ENCODE assay signal across 13 mouse cellular contexts in the genomic region with DNA sequence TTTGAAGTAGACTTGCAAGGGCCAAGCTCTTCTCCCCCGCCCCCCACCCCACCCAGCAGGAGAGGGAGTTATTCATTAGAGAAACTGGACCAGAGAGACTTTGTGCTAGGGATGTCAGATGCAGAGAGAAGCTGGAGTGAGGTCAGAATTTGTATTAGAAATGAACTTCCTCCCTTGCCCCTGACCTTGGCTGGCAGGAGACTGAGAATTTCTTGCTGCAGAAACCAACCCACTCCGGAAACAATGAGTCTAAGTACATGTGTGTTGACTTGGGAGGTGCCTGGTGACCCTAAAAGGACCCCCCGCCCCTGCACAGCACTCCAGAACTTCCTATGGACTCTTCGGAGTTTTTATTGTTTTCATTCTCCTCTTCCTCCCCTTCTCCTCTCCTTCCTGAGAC.
A peak's percentile ranks its signal among the peaks of the same experiment; 100 is the strongest.
DNase-seq lines count a peak whose midpoint lies in the region; ATAC-seq lines count a peak whose summit lies in the region.
"Had no signal": no experiment of that assay in that cellular context is flagged by ENCODE, and none has a peak within 500 bp of the region (broad histone marks: within the 10 kb centered on the region; RNA-seq: fewer than 3 reads in every experiment).

No protein-coding gene starts in this region.

- no peak overlapping the region for H3K4me2 ChIP-seq in heart, embryonic 11.5 days
- no peak overlapping the region for H3K4me2 ChIP-seq in midbrain, embryonic 15.5 days
- H3K4me2 ChIP-seq in kidney, embryonic 14.5 days (replicated peaks; ENCODE audit: low read depth, low read length): no peak overlapping the region
- H3K4me2 ChIP-seq: liver, embryonic 15.5 days had no signal

- no peak; the same call in 1 of the 2 replicates for ATAC-seq in heart, embryonic 11.5 days (replicated peaks; ENCODE audit: insufficient number of reproducible peaks, low FRiP score, low TSS enrichment)
- no peak for ATAC-seq in midbrain, embryonic 15.5 days (replicated peaks)
- ATAC-seq in kidney, embryonic 14.5 days (ENCODE audit: low FRiP score, low TSS enrichment): no peak
- ATAC-seq: hindbrain, embryonic 16.5 days had no signal

- no peaks in the 10 kb centered on the region for H3K9me3 ChIP-seq in heart, embryonic 11.5 days (replicated peaks; ENCODE audit: control insufficient read depth, low read length)
- H3K9me3 ChIP-seq in midbrain, embryonic 10.5 days (replicated peaks): no peaks in the 10 kb centered on the region
- H3K9me3 ChIP-seq in midbrain, embryonic 15.5 days: no peaks in the 10 kb centered on the region
- no peaks in the 10 kb centered on the region for H3K9me3 ChIP-seq in kidney, embryonic 14.5 days (ENCODE audit: control insufficient read depth, low read length)
- H3K9me3 ChIP-seq: liver, embryonic 15.5 days had no signal

- DNase-seq in heart, adult 9 months (ENCODE audit: low spot score in 2 of 2): no peak
- DNase-seq in midbrain, embryonic 10.5 days (ENCODE audit: low spot score): no peak
- peak; percentile 62 for DNase-seq in yolk sac, embryonic 10.5 days (ENCODE audit: low spot score)
- no peak for DNase-seq in spleen, postnatal 14 days (ENCODE audit: low spot score in 2 of 2)
- DNase-seq in testis, postnatal 10 days (ENCODE audit: low spot score): no peak
- DNase-seq: cerebellum, postnatal 25 days; gastrocnemius, postnatal 25 days had no signal

- H3K36me3 ChIP-seq in heart, embryonic 11.5 days (ENCODE audit: control insufficient read depth, insufficient read depth, low read length): no peaks in the 10 kb centered on the region
- no peaks in the 10 kb centered on the region for H3K36me3 ChIP-seq in midbrain, embryonic 10.5 days
- no peaks in the 10 kb centered on the region for H3K36me3 ChIP-seq in midbrain, embryonic 15.5 days (replicated peaks)
- H3K36me3 ChIP-seq in kidney, embryonic 14.5 days (ENCODE audit: control insufficient read depth, insufficient read depth, low read length): no peaks in the 10 kb centered on the region
- H3K36me3 ChIP-seq: liver, embryonic 15.5 days had no signal

- no peak overlapping the region for H3K4me3 ChIP-seq in heart, embryonic 11.5 days (ENCODE audit: low read depth, low read length)
- H3K4me3 ChIP-seq in midbrain, embryonic 10.5 days: no peak overlapping the region
- H3K4me3 ChIP-seq in midbrain, embryonic 15.5 days: no peak overlapping the region
- H3K4me3 ChIP-seq in kidney, embryonic 14.5 days (ENCODE audit: low read length): no peak overlapping the region
- H3K4me3 ChIP-seq: left cerebral cortex, adult 2 months; liver, embryonic 15.5 days had no signal

- peak overlapping the region; percentile 46 for H3K27ac ChIP-seq in heart, embryonic 11.5 days (ENCODE audit: low read depth, low read length)
- H3K27ac ChIP-seq in midbrain, embryonic 10.5 days (replicated peaks): 0 out of 2 replicates have a peak overlapping the region, but pooled peaks have one; percentile 23
- H3K27ac ChIP-seq in midbrain, embryonic 15.5 days: no peak overlapping the region
- peak overlapping the region; percentile 25; the same call in 1 of the 2 replicates for H3K27ac ChIP-seq in kidney, embryonic 14.5 days (ENCODE audit: low read depth, low read length)
- H3K27ac ChIP-seq: left cerebral cortex, adult 2 months; liver, embryonic 15.5 days had no signal

- H3K4me1 ChIP-seq in heart, embryonic 11.5 days (ENCODE audit: control insufficient read depth, insufficient read depth, low read length): peaks cover 16% of the 10 kb centered on the region
- H3K4me1 ChIP-seq in midbrain, embryonic 10.5 days: peaks cover 42% of the 10 kb centered on the region
- peaks cover 21% of the 10 kb centered on the region for H3K4me1 ChIP-seq in midbrain, embryonic 15.5 days
- peaks cover 21% of the 10 kb centered on the region for H3K4me1 ChIP-seq in kidney, embryonic 14.5 days (ENCODE audit: control insufficient read depth, insufficient read depth, low read length)

- WGBS in heart, embryonic 11.5 days (ENCODE audit: insufficient replicate concordance): 54% methylated on average over 4 of the region's 4 CpGs
- WGBS in midbrain, embryonic 10.5 days: 64% methylated on average over 4 of the region's 4 CpGs
- 58% methylated on average over 4 of the region's 4 CpGs for WGBS in midbrain, embryonic 15.5 days
- WGBS in kidney, embryonic 14.5 days: 25% methylated on average over 4 of the region's 4 CpGs

- H3K27me3 ChIP-seq in heart, embryonic 11.5 days (ENCODE audit: control insufficient read depth, insufficient read depth, low read length): no peaks in the 10 kb centered on the region
- peaks cover 32% of the 10 kb centered on the region for H3K27me3 ChIP-seq in midbrain, embryonic 10.5 days (ENCODE audit: low read depth, poor library complexity, severe bottlenecking)
- no peaks in the 10 kb centered on the region for H3K27me3 ChIP-seq in midbrain, embryonic 15.5 days (replicated peaks)
- no peaks in the 10 kb centered on the region for H3K27me3 ChIP-seq in kidney, embryonic 14.5 days (ENCODE audit: control insufficient read depth, insufficient read depth, low read length)
- H3K27me3 ChIP-seq: liver, embryonic 15.5 days had no signal

- no peak overlapping the region for H3K9ac ChIP-seq in heart, embryonic 11.5 days (ENCODE audit: low read depth, low read length)
- H3K9ac ChIP-seq in midbrain, embryonic 15.5 days: no peak overlapping the region
- H3K9ac ChIP-seq in kidney, embryonic 14.5 days (ENCODE audit: low read depth, low read length): no peak overlapping the region
- H3K9ac ChIP-seq: liver, embryonic 15.5 days had no signal
